Mouse (Mus musculus): ENCODE measurements at regions not wholly inside any gene's neighbourhood (a gene's known extent, or its start where the extent isn't known, plus 50 kb on each side); places are given as distances from the start of the nearest gene placed in this dataset.
"Not testable (repeated sequence)": the region's sequence is repeated elsewhere in the genome, so short reads cannot be mapped to it uniquely, and the experiment has no call there.

GRCm38 (mm10) chr13:97484808-97485545, 244.1 kb downstream of the Enc1 start:
- in situ Hi-C loops (cut with MboI; ENCODE audit: low pct_unique_long_range_greater_than_20kb in 1 of 2, low sequenced_read_pairs in 2 of 2, unreplicated experiment in 1 of 2): no loop called here

- in situ Hi-C loops (cut with MboI; ENCODE audit: low pct_unique_long_range_greater_than_20kb in 1 of 2, low sequenced_read_pairs in 2 of 2, unreplicated experiment in 1 of 2): no loop called here
These were observed 242.8 kb downstream of the Enc1 start for GRCm38 (mm10) chr13:97483681-97484080.

GRCm38 (mm10) chr13:97482439-97482946, 241.6 kb downstream of the Enc1 start:
- in situ Hi-C loops (cut with MboI; ENCODE audit: low pct_unique_long_range_greater_than_20kb in 1 of 2, low sequenced_read_pairs in 2 of 2, unreplicated experiment in 1 of 2): no loop called here

GRCm38 (mm10) chr13:97481259-97481658, 240.4 kb downstream of the Enc1 start:
- in situ Hi-C loops (cut with MboI; ENCODE audit: low pct_unique_long_range_greater_than_20kb in 1 of 2, low sequenced_read_pairs in 2 of 2, unreplicated experiment in 1 of 2): no loop called here

GRCm38 (mm10) chr13:97479066-97479586, 238.2 kb downstream of the Enc1 start:
- in situ Hi-C loops (cut with MboI; ENCODE audit: low pct_unique_long_range_greater_than_20kb in 1 of 2, low sequenced_read_pairs in 2 of 2, unreplicated experiment in 1 of 2): no loop called here

- in situ Hi-C loops (cut with MboI; ENCODE audit: low pct_unique_long_range_greater_than_20kb in 1 of 2, low sequenced_read_pairs in 2 of 2, unreplicated experiment in 1 of 2): no loop called here
These were observed 233.1 kb downstream of the Enc1 start for GRCm38 (mm10) chr13:97473971-97474365.

GRCm38 (mm10) chr13:97473256-97473970, 232.5 kb downstream of the Enc1 start:
- in situ Hi-C loops (cut with MboI; ENCODE audit: low pct_unique_long_range_greater_than_20kb in 1 of 2, low sequenced_read_pairs in 2 of 2, unreplicated experiment in 1 of 2): no loop called here

- in situ Hi-C loops (cut with MboI; ENCODE audit: low pct_unique_long_range_greater_than_20kb in 1 of 2, low sequenced_read_pairs in 2 of 2, unreplicated experiment in 1 of 2): no loop called here
These were observed 229.1 kb downstream of the Enc1 start for GRCm38 (mm10) chr13:97469999-97470398.

GRCm38 (mm10) chr13:97468874-97469593, 228.1 kb downstream of the Enc1 start:
- in situ Hi-C loops (cut with MboI; ENCODE audit: low pct_unique_long_range_greater_than_20kb in 1 of 2, low sequenced_read_pairs in 2 of 2, unreplicated experiment in 1 of 2): no loop called here

- in situ Hi-C loops (cut with MboI; ENCODE audit: low pct_unique_long_range_greater_than_20kb in 1 of 2, low sequenced_read_pairs in 2 of 2, unreplicated experiment in 1 of 2): not testable (repeated sequence)
These were observed 225.7 kb downstream of the Enc1 start for GRCm38 (mm10) chr13:97466585-97466984.

- in situ Hi-C loops (cut with MboI; ENCODE audit: low pct_unique_long_range_greater_than_20kb in 1 of 2, low sequenced_read_pairs in 2 of 2, unreplicated experiment in 1 of 2): no loop called here
These were observed 222.9 kb downstream of the Enc1 start for GRCm38 (mm10) chr13:97463798-97464197.

- in situ Hi-C loops (cut with MboI; ENCODE audit: low pct_unique_long_range_greater_than_20kb in 1 of 2, low sequenced_read_pairs in 2 of 2, unreplicated experiment in 1 of 2): no loop called here
These were observed 222.0 kb downstream of the Enc1 start for GRCm38 (mm10) chr13:97462884-97463235.

- in situ Hi-C loops (cut with MboI; ENCODE audit: low pct_unique_long_range_greater_than_20kb in 1 of 2, low sequenced_read_pairs in 2 of 2, unreplicated experiment in 1 of 2): no loop called here
These were observed 221.4 kb downstream of the Enc1 start for GRCm38 (mm10) chr13:97462110-97462883.

GRCm38 (mm10) chr13:97461207-97461606, 220.3 kb downstream of the Enc1 start:
- in situ Hi-C loops (cut with MboI; ENCODE audit: low pct_unique_long_range_greater_than_20kb in 1 of 2, low sequenced_read_pairs in 2 of 2, unreplicated experiment in 1 of 2): no loop called here

- in situ Hi-C loops (cut with MboI; ENCODE audit: low pct_unique_long_range_greater_than_20kb in 1 of 2, low sequenced_read_pairs in 2 of 2, unreplicated experiment in 1 of 2): no loop called here
These were observed 218.2 kb downstream of the Enc1 start for GRCm38 (mm10) chr13:97459106-97459505.

- in situ Hi-C loops (cut with MboI; ENCODE audit: low pct_unique_long_range_greater_than_20kb in 1 of 2, low sequenced_read_pairs in 2 of 2, unreplicated experiment in 1 of 2): no loop called here
These were observed 215.1 kb downstream of the Enc1 start for GRCm38 (mm10) chr13:97455961-97456360.

GRCm38 (mm10) chr13:97454715-97455114, 213.8 kb downstream of the Enc1 start:
- in situ Hi-C loops (cut with MboI; ENCODE audit: low pct_unique_long_range_greater_than_20kb in 1 of 2, low sequenced_read_pairs in 2 of 2, unreplicated experiment in 1 of 2): no loop called here

GRCm38 (mm10) chr13:97453469-97453868, 212.6 kb downstream of the Enc1 start:
- in situ Hi-C loops (cut with MboI; ENCODE audit: low pct_unique_long_range_greater_than_20kb in 1 of 2, low sequenced_read_pairs in 2 of 2, unreplicated experiment in 1 of 2): no loop called here
